Mouse (Mus musculus): ENCODE measurements around the gene Tmem213. TPM values are rescaled to one million over a fixed set of nuclear protein-coding genes. Genes with fewer than 3 reads are reported as not detected.

The Tmem213 gene
- total and polyA plus RNA-seq, 3 experiments: not detected

- TF ChIP-seq TAL1 (conservative IDR thresholded peaks at IDR 0.05; ENCODE audit: low read depth, low read length) (no peak), CTCF (IDR thresholded peaks at IDR 0.05; ENCODE audit: low read depth, low read length) (no peak), GATA2 (IDR thresholded peaks at IDR 0.05; ENCODE audit: borderline replicate concordance, low read depth, low read length) (no peak), GATA1 (IDR thresholded peaks at IDR 0.05; ENCODE audit: borderline replicate concordance, low read length) (no peak), POLR2AphosphoS5 (IDR thresholded peaks at IDR 0.05; ENCODE audit: insufficient replicate concordance, low read depth, low read length) (no peak)
- DNase-seq (ENCODE audit: low spot score) (no peak), ATAC-seq (ENCODE audit: extremely low read depth, insufficient number of reproducible peaks, low FRiP score, poor library complexity, severe bottlenecking) (no peak)
- no peaks in the 10 kb centered on the region for H3K4me1 ChIP-seq (ENCODE audit: insufficient read depth, low read depth, low read length)
- no peaks in the 10 kb centered on the region for H3K9me3 ChIP-seq (replicated peaks)
- no peaks in the 10 kb centered on the region for H3K36me3 ChIP-seq (replicated peaks)
- no peak overlapping the region for H3K4me3 ChIP-seq (ENCODE audit: low read depth, low read length)
- peaks cover 8% of the 10 kb centered on the region for H3K27me3 ChIP-seq (ENCODE audit: insufficient read depth, low read length)
Observed at GRCm38 (mm10) chr6:38121843-38122242, 12.8 kb downstream of the Tmem213 start.

GRCm38 (mm10) chr6:38122791-38123190 is 13.7 kb downstream of the Tmem213 start:
- no peaks in the 10 kb centered on the region for H3K4me1 ChIP-seq (ENCODE audit: insufficient read depth, low read depth, low read length)
- DNase-seq (ENCODE audit: low spot score) (no peak), ATAC-seq (ENCODE audit: extremely low read depth, insufficient number of reproducible peaks, low FRiP score, poor library complexity, severe bottlenecking) (no peak)
- H3K4me3 ChIP-seq (ENCODE audit: low read depth, low read length): no peak overlapping the region
- peaks cover 8% of the 10 kb centered on the region for H3K27me3 ChIP-seq (ENCODE audit: insufficient read depth, low read length)
- TF ChIP-seq GATA2 (IDR thresholded peaks at IDR 0.05; ENCODE audit: borderline replicate concordance, low read depth, low read length) (no peak), POLR2AphosphoS5 (IDR thresholded peaks at IDR 0.05; ENCODE audit: insufficient replicate concordance, low read depth, low read length) (no peak), CTCF (IDR thresholded peaks at IDR 0.05; ENCODE audit: low read depth, low read length) (no peak), TAL1 (conservative IDR thresholded peaks at IDR 0.05; ENCODE audit: low read depth, low read length) (no peak), GATA1 (IDR thresholded peaks at IDR 0.05; ENCODE audit: borderline replicate concordance, low read length) (no peak)
- H3K36me3 ChIP-seq (replicated peaks): no peaks in the 10 kb centered on the region
- H3K9me3 ChIP-seq (replicated peaks): no peaks in the 10 kb centered on the region

GRCm38 (mm10) chr6:38123471-38124206 is 14.6 kb downstream of the Tmem213 start:
- H3K4me3 ChIP-seq (ENCODE audit: low read depth, low read length): no peak overlapping the region
- H3K27me3 ChIP-seq (ENCODE audit: insufficient read depth, low read length): peaks cover 9% of the 10 kb centered on the region
- ATAC-seq (ENCODE audit: extremely low read depth, insufficient number of reproducible peaks, low FRiP score, poor library complexity, severe bottlenecking) (no peak), DNase-seq (ENCODE audit: low spot score) (no peak)
- no peaks in the 10 kb centered on the region for H3K36me3 ChIP-seq (replicated peaks)
- no peaks in the 10 kb centered on the region for H3K4me1 ChIP-seq (ENCODE audit: insufficient read depth, low read depth, low read length)
- no peaks in the 10 kb centered on the region for H3K9me3 ChIP-seq (replicated peaks)
- TF ChIP-seq CTCF (IDR thresholded peaks at IDR 0.05; ENCODE audit: low read depth, low read length): no peak
- TF ChIP-seq GATA1 (IDR thresholded peaks at IDR 0.05; ENCODE audit: borderline replicate concordance, low read length): no peak
- no peak for TF ChIP-seq TAL1 (conservative IDR thresholded peaks at IDR 0.05; ENCODE audit: low read depth, low read length)
- no peak for TF ChIP-seq GATA2 (IDR thresholded peaks at IDR 0.05; ENCODE audit: borderline replicate concordance, low read depth, low read length)
- TF ChIP-seq POLR2AphosphoS5 (IDR thresholded peaks at IDR 0.05; ENCODE audit: insufficient replicate concordance, low read depth, low read length): no peak

GRCm38 (mm10) chr6:38124207-38124835 is 15.3 kb downstream of the Tmem213 start, which contains the start of gene Atp6v0a4:
Gene Atp6v0a4 (minus strand): TSS chr6:38124586.
- no peak for ATAC-seq (ENCODE audit: extremely low read depth, insufficient number of reproducible peaks, low FRiP score, poor library complexity, severe bottlenecking)
- TF ChIP-seq TAL1 (conservative IDR thresholded peaks at IDR 0.05; ENCODE audit: low read depth, low read length) (no peak), GATA2 (IDR thresholded peaks at IDR 0.05; ENCODE audit: borderline replicate concordance, low read depth, low read length) (no peak), POLR2AphosphoS5 (IDR thresholded peaks at IDR 0.05; ENCODE audit: insufficient replicate concordance, low read depth, low read length) (no peak), GATA1 (IDR thresholded peaks at IDR 0.05; ENCODE audit: borderline replicate concordance, low read length) (no peak), CTCF (IDR thresholded peaks at IDR 0.05; ENCODE audit: low read depth, low read length) (no peak)

GRCm38 (mm10) chr6:38124882-38125281 is 15.8 kb downstream of the Tmem213 start:
- Histone ChIP-seq H3K4me3 (ENCODE audit: low read depth, low read length) (no peak overlapping the region), H3K4me1 (ENCODE audit: insufficient read depth, low read depth, low read length) (no peaks in the 10 kb centered on the region), H3K9me3 (replicated peaks) (no peaks in the 10 kb centered on the region), H3K36me3 (replicated peaks) (no peaks in the 10 kb centered on the region), H3K27me3 (ENCODE audit: insufficient read depth, low read length) (peaks cover 11% of the 10 kb centered on the region)
- ATAC-seq (ENCODE audit: extremely low read depth, insufficient number of reproducible peaks, low FRiP score, poor library complexity, severe bottlenecking) (no peak), DNase-seq (ENCODE audit: low spot score) (no peak)
- TF ChIP-seq GATA1 (IDR thresholded peaks at IDR 0.05; ENCODE audit: borderline replicate concordance, low read length) (no peak), POLR2AphosphoS5 (IDR thresholded peaks at IDR 0.05; ENCODE audit: insufficient replicate concordance, low read depth, low read length) (no peak), TAL1 (conservative IDR thresholded peaks at IDR 0.05; ENCODE audit: low read depth, low read length) (no peak), GATA2 (IDR thresholded peaks at IDR 0.05; ENCODE audit: borderline replicate concordance, low read depth, low read length) (no peak), CTCF (IDR thresholded peaks at IDR 0.05; ENCODE audit: low read depth, low read length) (no peak)

More at GRCm38 (mm10) chr6:38124207-38124835, 15.3 kb downstream of the Tmem213 start, which contains the start of gene Atp6v0a4:
- Histone ChIP-seq H3K27me3 (ENCODE audit: insufficient read depth, low read length) (peaks cover 11% of the 10 kb centered on the region), H3K36me3 (replicated peaks) (no peaks in the 10 kb centered on the region), H3K4me3 (ENCODE audit: low read depth, low read length) (no peak within 1 kb of the TSS), H3K4me1 (ENCODE audit: insufficient read depth, low read depth, low read length) (no peaks in the 10 kb centered on the region), H3K9me3 (replicated peaks) (no peaks in the 10 kb centered on the region)
- no peak for DNase-seq (ENCODE audit: low spot score)

- H3K9me3 ChIP-seq (replicated peaks): no peaks in the 10 kb centered on the region
- no peak for ATAC-seq (ENCODE audit: extremely low read depth, insufficient number of reproducible peaks, low FRiP score, poor library complexity, severe bottlenecking)
- no peaks in the 10 kb centered on the region for H3K36me3 ChIP-seq (replicated peaks)
- DNase-seq (ENCODE audit: low spot score): no peak
- H3K27me3 ChIP-seq (ENCODE audit: insufficient read depth, low read length): peaks cover 11% of the 10 kb centered on the region
- TF ChIP-seq GATA1 (IDR thresholded peaks at IDR 0.05; ENCODE audit: borderline replicate concordance, low read length) (no peak), CTCF (IDR thresholded peaks at IDR 0.05; ENCODE audit: low read depth, low read length) (no peak), POLR2AphosphoS5 (IDR thresholded peaks at IDR 0.05; ENCODE audit: insufficient replicate concordance, low read depth, low read length) (no peak), TAL1 (conservative IDR thresholded peaks at IDR 0.05; ENCODE audit: low read depth, low read length) (no peak), GATA2 (IDR thresholded peaks at IDR 0.05; ENCODE audit: borderline replicate concordance, low read depth, low read length) (no peak)
- no peak overlapping the region for H3K4me3 ChIP-seq (ENCODE audit: low read depth, low read length)
- no peaks in the 10 kb centered on the region for H3K4me1 ChIP-seq (ENCODE audit: insufficient read depth, low read depth, low read length)
Observed at GRCm38 (mm10) chr6:38125462-38125861, 16.4 kb downstream of the Tmem213 start.
